Mouse (Mus musculus) lung, adult 2 months (tissue): ENCODE measurements around the gene Rbm42. TPM values are rescaled to one million over a fixed set of nuclear protein-coding genes. Genes with fewer than 3 reads are reported as not detected.

ENCODE experiments used
- DNase-seq: peaks from one replicate; pipeline ENCODE4 v3.0.0; 2022
- H3K4me1 ChIP-seq: fragments of 200-500 bp; 2 replicates; pipeline ENCODE4 v1.6.1; 2011; ENCODE audit warnings: low read length; ENCODE audit not compliant: control insufficient read depth, insufficient read depth
- H3K4me3 ChIP-seq: fragments of 200-500 bp; replicated peaks from 2 replicates; pipeline ENCODE3; 2011; ENCODE audit warnings: low read depth, mild to moderate bottlenecking, control low read depth, low read length; ENCODE audit errors: extremely low read depth
- CTCF ChIP-seq: fragments of 200-500 bp; IDR thresholded peaks from 2 replicates; pipeline ENCODE4 v1.5.1; 2011; ENCODE audit warnings: mild to moderate bottlenecking, low read length, control low read depth; ENCODE audit not compliant: insufficient read depth
- POLR2A ChIP-seq: fragments of 200-500 bp; IDR thresholded peaks from 2 replicates; pipeline ENCODE4 v1.6.1; 2011; ENCODE audit warnings: low read depth, mild to moderate bottlenecking, control low read depth, low read length, borderline replicate concordance; ENCODE audit errors: extremely low read depth
- WGBS: fragments of 180-500 bp; shearing (Covaris S2); methylation state at CpG from one replicate; pipeline ENCODE4 v1.1.7; 2018; 5-methylcytosine and 5-hydroxymethylcytosine counted together
- polyA plus RNA-seq: library from polyadenylated mRNA; depleted of rRNA; stranded (reverse); fragments of >200 nt; gene quantifications from 2 replicates; pipeline ENCODE4 v1.2.3, GENCODE M21; 2012

Gene Rbm42
- polyA plus RNA-seq, 1 experiment, result 79.7 TPM

DNA sequence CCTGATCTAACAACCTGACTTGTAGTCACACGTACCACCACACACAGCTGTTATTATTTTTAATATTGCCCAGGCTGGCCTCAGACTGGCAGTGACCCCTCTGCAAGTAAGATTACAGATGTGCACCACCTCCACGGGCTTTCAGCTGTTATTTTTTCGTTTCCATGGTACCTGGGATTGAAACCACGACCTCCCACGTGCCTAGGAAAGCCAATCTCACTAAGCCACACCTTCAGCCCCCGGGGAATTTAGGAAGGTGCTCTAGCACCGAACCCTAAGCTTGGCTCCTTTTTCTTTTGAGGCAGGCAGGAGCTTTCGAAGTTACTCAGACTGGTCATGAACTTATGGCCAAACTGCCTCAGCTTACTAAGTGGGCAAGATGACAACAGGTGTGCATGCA is 45.7 kb downstream of the Rbm42 start:
- Histone ChIP-seq H3K4me1 (peaks cover 6% of the 10 kb centered on the region; the same call in 1 of the 2 replicates), H3K4me3 (no peak overlapping the region)
- WGBS, result 44% methylated on average over 8 of the region's 8 CpGs
- DNase-seq, result no peak
- TF ChIP-seq POLR2A (no peak), CTCF (no peak)

DNA sequence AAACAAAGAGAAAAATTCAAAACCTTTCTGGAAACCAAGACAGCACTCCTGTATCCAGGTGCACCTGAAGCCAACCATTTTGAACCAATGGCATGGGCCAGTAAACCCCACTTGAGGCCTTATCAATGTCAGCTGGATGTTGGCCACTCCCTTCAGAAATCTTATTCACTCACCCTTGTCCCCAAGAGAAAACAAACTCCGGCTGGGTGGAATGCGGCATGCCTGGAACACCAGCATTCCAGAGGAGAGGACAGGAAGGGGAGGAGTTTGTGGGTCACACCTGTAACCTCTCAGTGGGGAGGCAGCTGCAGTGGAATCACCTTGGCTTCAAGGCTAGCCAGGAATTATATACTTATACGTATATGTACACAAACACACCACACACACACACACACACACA is 47.5 kb downstream of the Rbm42 start:
- Histone ChIP-seq H3K4me1 (0 out of 2 replicates have a peak, but pooled peaks cover 4% of the 10 kb centered on the region), H3K4me3 (no peak overlapping the region)
- peak; percentile 81 for DNase-seq
- peak; percentile 44; the same call in 1 of the 2 replicates for TF ChIP-seq POLR2A
- TF ChIP-seq CTCF, result no peak
- 20% methylated on average over 3 of the region's 3 CpGs for WGBS

DNA sequence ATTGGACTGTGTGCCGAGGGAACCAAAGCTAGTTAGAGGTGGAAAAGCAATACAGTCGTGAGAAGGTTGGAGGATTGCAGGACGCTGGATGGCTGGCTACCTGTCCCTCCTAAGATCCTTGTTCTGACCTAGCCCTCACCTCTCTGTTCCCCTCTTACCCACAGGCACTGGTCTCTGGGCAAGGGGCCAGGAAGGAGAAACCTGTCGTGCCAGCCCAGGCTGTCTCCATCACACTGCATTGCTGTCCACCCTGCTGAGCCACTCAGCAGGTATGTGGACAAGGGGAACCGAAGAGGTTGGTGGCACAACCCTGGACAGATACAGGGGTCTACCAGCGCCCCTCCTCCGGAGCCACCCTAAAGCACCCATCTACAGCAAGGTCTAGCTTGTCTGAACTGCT is 49.5 kb downstream of the Rbm42 start:
- Histone ChIP-seq H3K4me1 (0 out of 2 replicates have a peak, but pooled peaks cover 4% of the 10 kb centered on the region), H3K4me3 (no peak overlapping the region)
- TF ChIP-seq POLR2A, result no peak
- no peak for TF ChIP-seq CTCF
- WGBS, result 61% methylated on average over 7 of the region's 7 CpGs
- peak; percentile 75 for DNase-seq

DNA sequence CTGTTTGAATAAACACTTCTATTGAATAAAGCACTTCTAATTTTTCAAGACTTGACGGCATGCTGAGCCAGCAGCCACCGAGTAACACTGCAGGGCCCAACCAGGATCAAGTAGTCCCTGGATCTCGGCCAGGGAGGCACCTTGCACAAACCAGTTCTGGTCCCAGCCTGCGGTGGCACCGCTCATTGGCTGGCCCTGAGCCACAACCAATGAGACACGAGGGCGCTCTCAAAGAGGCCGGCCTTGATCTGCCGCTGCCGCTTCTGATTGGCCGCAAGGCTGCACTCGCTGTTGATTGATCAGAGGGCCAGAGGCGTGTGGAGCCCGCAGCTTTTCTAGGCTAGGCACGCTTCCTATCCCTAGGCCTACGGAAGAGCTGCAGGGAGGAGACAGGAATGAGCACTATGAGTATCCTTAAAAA is 50.2 kb downstream of the Rbm42 start:
- WGBS, result under 1% methylated on average over 16 of the region's 16 CpGs
- DNase-seq, result peak; percentile 96

DNA sequence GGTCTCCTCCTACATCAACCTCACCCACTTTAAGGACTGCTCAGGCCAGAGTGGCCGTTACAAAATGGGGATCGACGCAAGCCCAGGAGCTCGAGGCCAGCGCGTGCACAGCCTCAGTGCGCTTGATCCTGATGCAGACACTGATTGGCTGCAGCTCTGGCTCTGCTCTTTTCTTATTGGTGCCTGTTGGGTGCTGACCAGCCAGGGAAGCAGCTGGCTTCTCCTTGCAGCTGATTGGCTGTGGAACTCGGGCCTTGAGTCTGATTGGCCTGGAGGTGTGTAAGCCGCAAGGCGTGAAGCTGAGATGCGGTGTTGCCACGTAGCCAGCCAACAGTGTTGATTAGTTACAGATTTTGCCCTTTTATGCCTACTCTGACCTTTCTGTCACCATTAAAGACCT is 51.3 kb downstream of the Rbm42 start, which contains the start of gene Zbtb32:
TSS of gene Zbtb32 (minus strand) at position 124 of the 400 bp plus-strand sequence.
- WGBS, result 87% methylated on average over 12 of the region's 12 CpGs
- TF ChIP-seq POLR2A, result no peak
- TF ChIP-seq CTCF, result no peak

More for the DNA sequence above, 50.2 kb downstream of the Rbm42 start:
- no peak overlapping the region for H3K4me3 ChIP-seq
- H3K4me1 ChIP-seq, result 0 out of 2 replicates have a peak, but pooled peaks cover 4% of the 10 kb centered on the region
- TF ChIP-seq POLR2A (peak; percentile 42; the same call in 1 of the 2 replicates), CTCF (no peak)

DNA sequence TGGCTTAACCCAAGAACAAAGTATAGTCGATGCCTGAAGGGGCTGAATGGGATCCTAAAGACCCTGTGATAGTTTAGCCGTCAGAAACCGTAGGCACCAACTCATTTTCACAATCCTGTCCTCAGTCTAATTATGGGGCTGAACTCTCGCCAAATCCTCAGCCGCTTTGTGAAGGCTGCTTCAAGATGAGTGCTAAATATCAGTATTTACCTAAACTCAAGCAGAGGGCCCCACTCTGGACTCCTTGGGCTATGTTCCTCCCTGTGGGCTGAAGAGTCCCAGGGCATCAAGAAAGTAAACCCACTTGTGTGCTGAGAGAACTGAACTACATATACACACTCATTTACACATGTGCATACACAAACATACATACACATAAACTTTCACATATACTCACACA is 53.3 kb downstream of the Rbm42 start:
- Histone ChIP-seq H3K4me1 (peaks cover 7% of the 10 kb centered on the region), H3K4me3 (no peak overlapping the region)
- TF ChIP-seq CTCF, result no peak
- no peak for TF ChIP-seq POLR2A
- 55% methylated on average over 5 of the region's 5 CpGs for whole genome bisulfite sequencing
- no peak for DNase-seq

More for the DNA sequence above, 51.3 kb downstream of the Rbm42 start, which contains the start of gene Zbtb32:
- no peak for DNase-seq
- H3K4me1 ChIP-seq, result 0 out of 2 replicates have a peak, but pooled peaks cover 4% of the 10 kb centered on the region
- H3K4me3 ChIP-seq, result no peak within 1 kb of the TSS

DNA sequence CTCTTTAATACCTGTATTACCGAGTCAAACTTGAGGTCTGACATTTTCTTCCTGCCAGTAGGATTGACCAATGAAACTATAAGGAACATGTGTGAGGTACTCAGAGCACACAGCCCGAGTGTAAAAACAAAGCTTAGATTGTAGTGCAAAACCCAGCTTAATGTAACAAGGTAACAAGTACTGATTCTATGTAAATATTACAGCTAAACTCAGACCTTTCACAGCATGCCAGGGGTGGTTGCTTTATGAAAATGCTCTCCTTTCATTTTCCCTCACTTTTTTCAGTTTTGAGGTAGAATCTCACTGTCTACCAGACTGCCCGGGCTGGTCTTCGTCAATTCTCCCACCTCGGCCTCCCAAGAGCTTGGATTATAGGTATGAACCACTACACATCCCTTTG is 54.0 kb downstream of the Rbm42 start:
- TF ChIP-seq CTCF (no peak), POLR2A (no peak)
- no peak for DNase-seq
- Histone ChIP-seq H3K4me1 (peaks cover 7% of the 10 kb centered on the region), H3K4me3 (no peak overlapping the region)
- 56% methylated on average over 5 of the region's 5 CpGs for WGBS

DNA sequence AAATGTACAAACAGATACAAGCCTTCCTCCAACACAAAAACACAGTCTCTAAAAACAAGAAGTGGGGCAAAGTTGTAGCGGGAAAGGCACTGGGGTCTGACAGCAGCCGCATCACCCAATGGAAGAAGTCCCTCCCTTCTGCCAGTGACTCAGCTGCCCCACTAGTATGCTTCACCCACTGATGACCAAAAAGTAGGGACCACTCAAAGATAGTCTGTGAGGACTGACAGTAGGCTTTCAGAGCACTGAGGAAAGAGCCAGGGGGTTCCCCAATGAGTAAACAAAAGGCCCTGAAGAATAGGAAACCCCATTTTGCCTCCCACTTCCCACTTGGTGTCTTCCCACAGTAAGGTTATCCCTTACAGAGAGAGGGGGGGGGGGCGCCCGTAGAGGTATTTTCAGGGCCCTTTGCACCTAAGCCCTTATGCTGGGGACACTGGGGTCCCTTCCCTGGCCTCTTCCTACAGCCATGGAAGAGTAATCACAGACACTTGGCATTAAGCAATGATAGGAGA is 55.5 kb downstream of the Rbm42 start:
- TF ChIP-seq POLR2A, result no peak
- TF ChIP-seq CTCF, result no peak
- no peak for DNase-seq
- Histone ChIP-seq H3K4me3 (no peak overlapping the region), H3K4me1 (peaks cover 8% of the 10 kb centered on the region)
- WGBS, result 57% methylated on average over 4 of the region's 4 CpGs

DNA sequence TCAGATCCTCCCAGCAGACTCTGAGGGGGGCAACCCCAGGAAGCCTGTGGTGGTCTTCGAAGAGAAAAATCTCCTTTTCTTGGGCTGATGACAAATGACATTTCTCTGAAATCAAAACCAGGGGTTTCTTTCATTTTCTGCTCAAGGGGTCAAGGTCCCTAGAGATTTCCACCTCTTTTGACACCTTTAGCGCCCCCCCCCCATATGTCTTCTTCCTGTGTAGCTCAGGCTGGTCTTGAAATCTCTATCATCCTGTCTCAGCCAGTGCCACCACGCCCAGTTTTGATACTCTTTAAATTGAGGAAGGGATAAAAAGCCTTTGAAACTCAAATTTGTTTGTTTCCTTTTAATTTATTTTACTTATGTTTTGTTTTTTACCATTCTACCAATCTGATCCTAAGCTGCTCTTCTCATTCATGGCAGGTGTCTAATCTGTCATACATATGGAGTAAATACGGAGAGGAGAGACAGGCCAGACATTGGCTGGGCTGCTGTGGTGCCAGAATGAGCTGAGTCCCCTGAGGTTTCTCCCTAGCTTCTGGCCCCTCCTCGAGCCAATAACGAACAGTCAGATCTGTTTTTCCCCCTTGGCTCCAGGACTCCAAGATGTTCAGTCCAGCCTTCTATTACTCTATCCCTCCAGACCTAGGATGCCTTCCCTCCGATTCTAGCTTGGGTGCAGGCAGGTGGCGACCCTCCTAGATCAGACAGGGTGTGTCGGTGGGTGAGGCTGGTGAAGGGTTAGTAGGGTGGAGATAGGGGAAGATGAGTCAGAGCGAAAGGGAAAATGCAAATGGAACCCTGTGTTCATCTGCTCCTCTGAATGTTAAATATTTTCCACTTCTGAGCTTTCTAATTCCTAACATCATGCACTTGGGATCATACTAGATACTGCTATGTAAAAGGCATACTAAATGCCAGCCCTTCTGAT is 56.3 kb downstream of the Rbm42 start:
- no peak for DNase-seq
- Histone ChIP-seq H3K4me3 (no peak overlapping the region), H3K4me1 (peaks cover 8% of the 10 kb centered on the region)
- 62% methylated on average over 10 of the region's 10 CpGs for WGBS
- TF ChIP-seq CTCF (no peak), POLR2A (no peak)
